Mouse (Mus musculus) MEL (cell line): Measurements from ENCODE around the gene Klhdc7b.

ENCODE experiments used
- GABPA ChIP-seq: IDR thresholded peaks from 2 replicates; pipeline ENCODE4 v1.6.1; 2012; ENCODE audit warnings: low read depth, mild to moderate bottlenecking, inconsistent platforms, low read length, improper control_type of control experiment, moderate library complexity
- MAX ChIP-seq: IDR thresholded peaks from 2 replicates; pipeline ENCODE4 v1.6.1; 2011; ENCODE audit warnings: low read length, improper control_type of control experiment
- POLR2A ChIP-seq, 2 experiments: IDR thresholded peaks; 2 replicates each; pipeline ENCODE4 v1.6.1; 2011 to 2012; ENCODE audit warnings: low read length in 2 of 2, mild to moderate bottlenecking in 2 of 2, control low read depth in 1 of 2, improper control_type of control experiment in 1 of 2, low read depth in 1 of 2, moderate library complexity in 1 of 2; ENCODE audit not compliant: control insufficient read depth in 1 of 2, insufficient read depth in 1 of 2, poor library complexity in 1 of 2
- SIN3A ChIP-seq: IDR thresholded peaks from 2 replicates; pipeline ENCODE4 v1.6.1; 2012; ENCODE audit warnings: low read length, improper control_type of control experiment, inconsistent platforms

- no peak for TF ChIP-seq GABPA
- TF ChIP-seq MAX, result no peak
- no peak for TF ChIP-seq POLR2A (IDR thresholded peaks at IDR 0.05; ENCODE audit: control insufficient read depth in 1 of 2, insufficient read depth in 1 of 2, low read depth in 1 of 2, low read length in 2 of 2, poor library complexity in 1 of 2)
- no peak; the same call in 1 of the 2 replicates for TF ChIP-seq SIN3A
Measured at GRCm38 (mm10) chr15:89339696-89340095, 45.0 kb upstream of the Klhdc7b start.
